Mouse (Mus musculus): ENCODE measurements around the gene Olfr747. TPM values are rescaled to one million over a fixed set of nuclear protein-coding genes. Genes with fewer than 3 reads are reported as not detected.
"Not testable (repeated sequence)": the region's sequence is repeated elsewhere in the genome, so short reads cannot be mapped to it uniquely, and the experiment has no call there.

The Olfr747 gene
- polyA plus RNA-seq (2012; ENCODE audit: insufficient read depth, insufficient read length, missing spikeins): not detected in 2 replicates

- H3K27ac ChIP-seq (replicated peaks; ENCODE audit: low read depth, low read length): no peak within 1 kb of the TSS
- H3K4me3 ChIP-seq (ENCODE audit: insufficient read depth, low read depth, low read length): no peak within 1 kb of the TSS
- H3K4me1 ChIP-seq (ENCODE audit: control insufficient read depth, insufficient read depth, insufficient read length, low read length): no peaks in the 10 kb centered on the region
Measured at GRCm38 (mm10) chr14:50693106-50693505, at the start of gene Olfr747. Gene Olfr747 (minus strand): TSS chr14:50693206.

GRCm38 (mm10) chr14:50741584-50741983 is 48.6 kb upstream of the Olfr747 start:
- no peak overlapping the region for H3K4me3 ChIP-seq (ENCODE audit: insufficient read depth, low read depth, low read length)
- no peaks in the 10 kb centered on the region for H3K4me1 ChIP-seq (ENCODE audit: control insufficient read depth, insufficient read depth, insufficient read length, low read length)
- no peak overlapping the region for H3K27ac ChIP-seq (replicated peaks; ENCODE audit: low read depth, low read length)

- Histone ChIP-seq H3K4me1 (ENCODE audit: control insufficient read depth, insufficient read depth, insufficient read length, low read length) (no peaks in the 10 kb centered on the region), H3K27ac (replicated peaks; ENCODE audit: low read depth, low read length) (no peak overlapping the region), H3K4me3 (ENCODE audit: insufficient read depth, low read depth, low read length) (no peak overlapping the region)
Measured at GRCm38 (mm10) chr14:50740334-50740733, 47.3 kb upstream of the Olfr747 start.

DNA sequence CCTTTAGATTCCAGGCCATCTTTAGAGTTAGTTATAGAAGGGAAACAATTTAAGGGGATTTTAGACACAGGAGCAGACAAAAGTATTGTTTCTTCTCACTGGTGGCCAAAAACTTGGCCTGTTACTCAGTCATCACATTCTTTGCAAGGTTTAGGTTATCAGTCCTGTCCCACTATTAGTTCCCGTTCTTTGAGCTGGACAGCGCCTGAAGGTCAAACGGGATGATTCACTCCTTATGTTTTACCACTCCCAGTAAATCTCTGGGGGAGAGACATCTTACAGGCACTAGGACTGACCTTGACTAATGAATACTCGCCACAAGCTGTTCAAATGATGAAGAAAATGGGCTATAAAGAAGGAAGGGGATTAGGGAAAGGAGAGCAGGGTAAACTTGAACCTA is 29.4 kb upstream of the Olfr747 start:
- not testable (repeated sequence) for H3K4me1 ChIP-seq (ENCODE audit: control insufficient read depth, insufficient read depth, insufficient read length, low read length); H3K27ac ChIP-seq (replicated peaks; ENCODE audit: low read depth, low read length); H3K4me3 ChIP-seq (ENCODE audit: insufficient read depth, low read depth, low read length)

DNA sequence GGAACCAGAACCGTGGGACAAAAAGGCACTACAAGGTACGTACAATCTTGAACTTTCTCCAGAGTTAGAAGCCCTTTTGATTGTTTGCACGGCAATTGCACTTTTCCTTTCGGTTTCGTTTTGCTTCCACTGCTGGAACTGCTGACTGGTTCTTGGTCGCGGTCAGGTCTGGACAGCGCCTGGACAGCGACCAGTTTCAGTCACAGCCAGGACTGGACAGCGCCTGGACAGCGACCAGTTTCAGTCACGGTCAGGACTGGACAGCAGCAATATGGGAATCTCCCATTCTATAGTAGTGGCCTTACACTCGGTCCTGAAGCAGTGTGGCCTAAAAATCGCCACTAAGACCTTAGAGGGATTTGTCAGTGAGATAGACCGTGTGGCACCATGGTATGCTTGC is 26.9 kb upstream of the Olfr747 start:
- H3K27ac ChIP-seq (replicated peaks; ENCODE audit: low read depth, low read length); H3K4me3 ChIP-seq (ENCODE audit: insufficient read depth, low read depth, low read length); H3K4me1 ChIP-seq (ENCODE audit: control insufficient read depth, insufficient read depth, insufficient read length, low read length): not testable (repeated sequence)

DNA sequence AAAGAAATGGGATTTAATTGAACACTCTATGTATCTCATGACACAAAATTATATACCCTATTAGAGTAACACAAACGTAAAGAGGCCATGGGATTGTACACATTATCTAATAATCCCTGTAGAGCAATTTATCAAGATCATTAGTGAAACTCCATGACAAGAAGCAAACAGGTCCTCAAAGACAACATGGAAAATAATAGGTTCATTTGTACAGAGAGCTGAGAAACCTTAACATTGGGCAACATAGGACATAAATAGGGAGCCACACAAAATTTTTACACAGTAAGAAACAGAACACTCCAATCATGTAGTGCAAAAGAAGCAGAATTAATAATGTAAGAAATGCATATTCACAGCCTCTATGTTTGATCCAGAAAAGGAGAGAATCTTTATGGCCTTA is 14.1 kb upstream of the Olfr747 start, which contains the start of gene Olfr748:
TSS of gene Olfr748 (plus strand) at position 301 of the 400 bp plus-strand sequence.
- no peak within 1 kb of the TSS for H3K27ac ChIP-seq (replicated peaks; ENCODE audit: low read depth, low read length)
- H3K4me1 ChIP-seq (ENCODE audit: control insufficient read depth, insufficient read depth, insufficient read length, low read length): no peaks in the 10 kb centered on the region
- no peak within 1 kb of the TSS for H3K4me3 ChIP-seq (ENCODE audit: insufficient read depth, low read depth, low read length)

DNA sequence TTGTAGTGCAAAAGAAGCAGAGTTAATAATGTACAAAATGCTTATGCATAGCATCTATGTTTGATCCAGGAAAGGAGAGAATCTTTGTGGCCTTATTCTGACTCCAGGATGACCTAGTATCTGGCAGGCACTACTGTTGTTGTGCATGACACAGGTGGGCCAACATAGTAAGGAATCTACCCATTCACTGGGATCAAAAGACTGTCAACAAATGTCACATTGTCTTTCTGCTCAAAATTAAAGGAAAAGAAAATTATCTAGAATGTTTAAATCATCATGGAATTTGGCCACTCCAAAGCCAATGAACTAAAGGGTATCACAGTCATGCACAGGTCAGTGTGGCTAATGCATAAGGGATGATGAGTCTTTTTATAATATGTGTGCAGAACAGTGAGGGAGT is 46.2 kb downstream of the Olfr747 start, which contains the start of gene Olfr746:
TSS of gene Olfr746 (plus strand) at position 301 of the 400 bp plus-strand sequence.
- Histone ChIP-seq H3K4me3 (ENCODE audit: insufficient read depth, low read depth, low read length) (no peak within 1 kb of the TSS), H3K27ac (replicated peaks; ENCODE audit: low read depth, low read length) (no peak within 1 kb of the TSS), H3K4me1 (ENCODE audit: control insufficient read depth, insufficient read depth, insufficient read length, low read length) (no peaks in the 10 kb centered on the region)

- no peaks in the 10 kb centered on the region for H3K4me1 ChIP-seq (ENCODE audit: control insufficient read depth, insufficient read depth, insufficient read length, low read length)
- H3K27ac ChIP-seq (replicated peaks; ENCODE audit: low read depth, low read length): no peak within 1 kb of the TSS
- H3K4me3 ChIP-seq (ENCODE audit: insufficient read depth, low read depth, low read length): no peak within 1 kb of the TSS
Measured at GRCm38 (mm10) chr14:50639088-50639487, 53.9 kb downstream of the Olfr747 start, which contains the start of gene Olfr745. Gene Olfr745 (plus strand): TSS chr14:50639388.

Other genes starting within 250 kb of the Olfr747 start
- not detected in 2 replicates for gene Olfr740, start 247.7 kb downstream of the Olfr747 start, polyA plus RNA-seq (2012; ENCODE audit: insufficient read depth, insufficient read length, missing spikeins)
- not detected in 2 replicates for gene Olfr741, start 220.5 kb downstream of the Olfr747 start, polyA plus RNA-seq (2012; ENCODE audit: insufficient read depth, insufficient read length, missing spikeins)
- gene Olfr742, start 189.6 kb downstream of the Olfr747 start, polyA plus RNA-seq (2012; ENCODE audit: insufficient read depth, insufficient read length, missing spikeins): not detected in 2 replicates
- gene Olfr743, start 171.4 kb downstream of the Olfr747 start, polyA plus RNA-seq (2012; ENCODE audit: insufficient read depth, insufficient read length, missing spikeins): not detected in 2 replicates
- gene Olfr744, start 78.3 kb downstream of the Olfr747 start, polyA plus RNA-seq (2012; ENCODE audit: insufficient read depth, insufficient read length, missing spikeins): not detected in 2 replicates
- gene Olfr745, start 53.8 kb downstream of the Olfr747 start, polyA plus RNA-seq (2012; ENCODE audit: insufficient read depth, insufficient read length, missing spikeins): not detected in 2 replicates
- gene Olfr746, start 46.1 kb downstream of the Olfr747 start, polyA plus RNA-seq (2012; ENCODE audit: insufficient read depth, insufficient read length, missing spikeins): not detected in 2 replicates
- not detected in 2 replicates for gene Olfr748, start 14.2 kb upstream of the Olfr747 start, polyA plus RNA-seq (2012; ENCODE audit: insufficient read depth, insufficient read length, missing spikeins)
- gene Olfr749, start 51.9 kb upstream of the Olfr747 start, polyA plus RNA-seq (2012; ENCODE audit: insufficient read depth, insufficient read length, missing spikeins): not detected in 2 replicates
- 11.1 and 15.2 TPM in 2 replicates for gene Ttc5, start 92.3 kb upstream of the Olfr747 start, polyA plus RNA-seq (2012; ENCODE audit: insufficient read depth, insufficient read length, missing spikeins)
- not detected in 2 replicates for gene Ccnb1ip1, start 114.5 kb upstream of the Olfr747 start, polyA plus RNA-seq (2012; ENCODE audit: insufficient read depth, insufficient read length, missing spikeins)
- gene Parp2, start 114.6 kb upstream of the Olfr747 start, polyA plus RNA-seq (2012; ENCODE audit: insufficient read depth, insufficient read length, missing spikeins): 12.6 and 13.2 TPM in 2 replicates
- 29.1 and 29.6 TPM in 2 replicates for gene Tep1, start 177.4 kb upstream of the Olfr747 start, polyA plus RNA-seq (2012; ENCODE audit: insufficient read depth, insufficient read length, missing spikeins)
- 0.32 and 1.4 TPM in 2 replicates for gene Klhl33, start 204.3 kb upstream of the Olfr747 start, polyA plus RNA-seq (2012; ENCODE audit: insufficient read depth, insufficient read length, missing spikeins)
- 59.2 and 66.9 TPM in 2 replicates for gene Osgep, start 231.7 kb upstream of the Olfr747 start, polyA plus RNA-seq (2012; ENCODE audit: insufficient read depth, insufficient read length, missing spikeins)
- 31.0 and 35.3 TPM in 2 replicates for gene Apex1, start 231.8 kb upstream of the Olfr747 start, polyA plus RNA-seq (2012; ENCODE audit: insufficient read depth, insufficient read length, missing spikeins)
- gene Pip4p1, start 237.7 kb upstream of the Olfr747 start, polyA plus RNA-seq (2012; ENCODE audit: insufficient read depth, insufficient read length, missing spikeins): 44.2 and 46.1 TPM in 2 replicates
- 84.3 and 92.4 TPM in 2 replicates for gene Pnp, start 237.9 kb upstream of the Olfr747 start, polyA plus RNA-seq (2012; ENCODE audit: insufficient read depth, insufficient read length, missing spikeins)